Mouse (Mus musculus) ovary, postnatal 36 days (tissue): ENCODE measurements around the gene Apopt1.
"Not testable (repeated sequence)": the region's sequence is repeated elsewhere in the genome, so short reads cannot be mapped to it uniquely, and the experiment has no call there.

Experiments used
- DNase-seq: peaks from one replicate; pipeline ENCODE4 v3.0.0; 2022; ENCODE audit warnings: low spot score, mixed read lengths

The Apopt1 gene

GRCm38 (mm10) chr12:111710091-111710490, 3.0 kb upstream of the Apopt1 start:
- DNase-seq: no peak

- no peak for DNase-seq
Observed at GRCm38 (mm10) chr12:111712476-111712875, 585 bp upstream of the Apopt1 start.

- DNase-seq: not testable (repeated sequence)
Observed at GRCm38 (mm10) chr12:111713880-111714279, 819 bp downstream of the Apopt1 start.

- no peak for DNase-seq
Observed at GRCm38 (mm10) chr12:111716505-111716904, 3.4 kb downstream of the Apopt1 start.

- no peak for DNase-seq
Observed at GRCm38 (mm10) chr12:111718656-111719055, 5.6 kb downstream of the Apopt1 start.

GRCm38 (mm10) chr12:111720222-111720621, 7.2 kb downstream of the Apopt1 start:
- DNase-seq: no peak

GRCm38 (mm10) chr12:111722654-111723053, 9.6 kb downstream of the Apopt1 start:
- no peak for DNase-seq

GRCm38 (mm10) chr12:111724638-111725337, 11.7 kb downstream of the Apopt1 start:
- DNase-seq: no peak

- DNase-seq: no peak
Observed at GRCm38 (mm10) chr12:111725338-111726121, 12.5 kb downstream of the Apopt1 start.

GRCm38 (mm10) chr12:111726122-111726463, 13.0 kb downstream of the Apopt1 start:
- no peak for DNase-seq

- no peak for DNase-seq
Observed at GRCm38 (mm10) chr12:111727956-111728355, 14.9 kb downstream of the Apopt1 start.

- peak; percentile 86 for DNase-seq
Observed at GRCm38 (mm10) chr12:111731822-111732807, 19.1 kb downstream of the Apopt1 start.

- DNase-seq: no peak
Observed at GRCm38 (mm10) chr12:111732921-111733320, 19.9 kb downstream of the Apopt1 start.

GRCm38 (mm10) chr12:111734912-111735311, 21.9 kb downstream of the Apopt1 start:
- no peak for DNase-seq

GRCm38 (mm10) chr12:111736676-111737075, 23.6 kb downstream of the Apopt1 start:
- not testable (repeated sequence) for DNase-seq

- no peak for DNase-seq
Observed at GRCm38 (mm10) chr12:111737370-111737769, 24.3 kb downstream of the Apopt1 start.

- DNase-seq: no peak
Observed at GRCm38 (mm10) chr12:111738754-111739153, 25.7 kb downstream of the Apopt1 start.

GRCm38 (mm10) chr12:111741338-111741737, 28.3 kb downstream of the Apopt1 start:
- no peak for DNase-seq

- no peak for DNase-seq
Observed at GRCm38 (mm10) chr12:111743419-111743818, 30.4 kb downstream of the Apopt1 start.

- DNase-seq: no peak
Observed at GRCm38 (mm10) chr12:111743981-111744423, 30.9 kb downstream of the Apopt1 start.

GRCm38 (mm10) chr12:111745274-111745673, 32.2 kb downstream of the Apopt1 start:
- DNase-seq: no peak

GRCm38 (mm10) chr12:111746091-111746490, 33.0 kb downstream of the Apopt1 start:
- peak; percentile 55 for DNase-seq
